Mouse (Mus musculus): Measurements from ENCODE around the gene Med13. TPM values are rescaled to one million over a fixed set of nuclear protein-coding genes. Genes with fewer than 3 reads are reported as not detected.

Gene Med13
- polyA plus RNA-seq, 1 experiment from 2014 or later = 17.4 TPM

DNA sequence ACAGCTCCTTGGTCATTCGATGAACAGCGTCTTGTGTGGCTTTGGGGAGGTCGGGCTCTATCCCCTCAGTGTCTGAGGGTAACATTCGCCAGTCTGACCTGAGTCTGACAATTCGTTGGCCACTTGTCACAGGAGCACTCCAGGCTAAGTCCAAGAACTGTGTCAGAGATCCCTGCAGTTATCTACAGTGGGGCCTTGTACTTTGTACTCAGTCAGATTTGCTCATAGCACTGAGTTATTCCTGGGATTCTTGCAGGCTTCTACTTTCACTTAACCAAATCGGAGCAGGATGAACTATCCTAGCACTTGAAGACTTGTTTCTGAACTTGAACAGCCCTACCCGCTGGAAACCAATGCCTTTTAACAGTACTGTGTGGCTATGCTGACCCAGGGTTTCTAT is 34.3 kb upstream of the Med13 start:
- ATAC-seq (ENCODE audit: low FRiP score) (no peak), DNase-seq (ENCODE audit: low spot score) (no peak)
- Histone ChIP-seq H3K9ac (ENCODE audit: low read depth, low read length) (no peak overlapping the region), H3K4me2 (replicated peaks; ENCODE audit: low read depth, low read length) (no peak overlapping the region), H3K4me3 (ENCODE audit: low read depth, low read length) (no peak overlapping the region), H3K27me3 (ENCODE audit: control insufficient read depth, insufficient read depth, low read length) (no peaks in the 10 kb centered on the region), H3K36me3 (ENCODE audit: control insufficient read depth, insufficient read depth, low read length) (no peaks in the 10 kb centered on the region), H3K27ac (ENCODE audit: low read depth, low read length) (no peak overlapping the region), H3K9me3 (ENCODE audit: control insufficient read depth, low read length) (no peaks in the 10 kb centered on the region), H3K4me1 (replicated peaks; ENCODE audit: control insufficient read depth, insufficient read depth, low read length) (no peaks in the 10 kb centered on the region)
- WGBS = 88% methylated on average over 7 of the region's 7 CpGs

GRCm38 (mm10) chr11:86390308-86390707 is 32.9 kb upstream of the Med13 start:
- Histone ChIP-seq H3K36me3 (ENCODE audit: control insufficient read depth, insufficient read depth, low read length) (no peaks in the 10 kb centered on the region), H3K27ac (ENCODE audit: low read depth, low read length) (no peak overlapping the region), H3K4me1 (replicated peaks; ENCODE audit: control insufficient read depth, insufficient read depth, low read length) (no peaks in the 10 kb centered on the region), H3K9ac (ENCODE audit: low read depth, low read length) (no peak overlapping the region), H3K27me3 (ENCODE audit: control insufficient read depth, insufficient read depth, low read length) (no peaks in the 10 kb centered on the region), H3K9me3 (ENCODE audit: control insufficient read depth, low read length) (no peaks in the 10 kb centered on the region), H3K4me2 (replicated peaks; ENCODE audit: low read depth, low read length) (no peak overlapping the region), H3K4me3 (ENCODE audit: low read depth, low read length) (no peak overlapping the region)
- WGBS = 80% methylated on average over 1 of the region's 1 CpGs
- no peak for ATAC-seq (ENCODE audit: low FRiP score)
- DNase-seq (ENCODE audit: low spot score) = no peak

DNA sequence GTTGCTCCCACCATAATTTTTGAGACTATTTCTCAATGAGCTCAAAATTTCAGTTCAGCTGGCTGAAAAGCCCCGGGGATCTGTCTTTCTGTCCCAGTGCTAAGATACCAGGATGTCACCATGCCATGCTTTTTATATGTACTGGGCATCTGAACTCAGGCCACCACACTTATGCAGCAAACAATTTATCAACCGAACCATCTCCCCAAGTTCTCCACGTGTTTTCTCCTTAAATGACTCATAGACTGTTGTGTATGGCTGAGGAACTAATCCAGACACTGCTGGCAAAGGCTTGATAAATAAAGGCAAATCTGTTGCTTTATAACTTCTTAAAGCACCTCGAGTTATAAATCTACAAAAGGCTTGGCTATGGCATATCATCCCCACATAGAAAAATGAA is 32.1 kb upstream of the Med13 start:
- WGBS = 82% methylated on average over 4 of the region's 4 CpGs
- no peaks in the 10 kb centered on the region for H3K4me1 ChIP-seq (replicated peaks; ENCODE audit: control insufficient read depth, insufficient read depth, low read length)
- H3K4me3 ChIP-seq (ENCODE audit: low read depth, low read length) = no peak overlapping the region
- no peak overlapping the region for H3K27ac ChIP-seq (ENCODE audit: low read depth, low read length)
- no peaks in the 10 kb centered on the region for H3K9me3 ChIP-seq (ENCODE audit: control insufficient read depth, low read length)
- no peak for DNase-seq (ENCODE audit: low spot score)
- no peaks in the 10 kb centered on the region for H3K27me3 ChIP-seq (ENCODE audit: control insufficient read depth, insufficient read depth, low read length)
- no peak for ATAC-seq (ENCODE audit: low FRiP score)
- no peak overlapping the region for H3K9ac ChIP-seq (ENCODE audit: low read depth, low read length)
- H3K4me2 ChIP-seq (replicated peaks; ENCODE audit: low read depth, low read length) = no peak overlapping the region
- H3K36me3 ChIP-seq (ENCODE audit: control insufficient read depth, insufficient read depth, low read length) = no peaks in the 10 kb centered on the region

DNA sequence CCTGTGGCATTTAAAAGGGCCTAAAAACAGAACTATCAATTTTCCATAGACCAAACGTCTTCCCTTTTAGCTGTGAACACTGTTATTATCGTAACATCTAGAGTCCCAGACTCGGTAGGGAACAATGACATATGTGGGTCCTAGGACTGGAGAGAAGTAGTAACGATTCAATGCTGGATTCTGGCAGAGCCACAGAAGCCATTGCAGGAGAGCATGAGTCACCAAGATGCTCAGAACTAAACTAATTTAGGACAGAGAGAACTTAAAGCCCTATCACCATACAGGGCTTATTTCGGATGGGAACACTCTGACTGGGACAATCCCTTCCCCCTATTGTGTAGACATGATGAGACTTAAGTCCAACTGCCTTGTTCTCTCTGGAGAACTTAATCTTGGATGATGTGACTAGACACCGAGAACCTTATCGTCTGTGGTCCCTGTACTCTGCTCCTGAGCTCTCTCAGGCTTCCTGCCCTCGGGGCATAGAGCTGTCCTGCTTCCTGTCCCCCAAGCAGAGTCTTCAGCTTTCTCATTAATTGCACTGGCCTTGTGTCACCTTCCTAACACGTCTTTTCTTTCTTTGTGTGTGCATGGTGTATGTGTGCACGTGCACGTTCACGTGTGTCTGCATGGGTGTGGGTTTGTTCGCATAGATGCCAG is 31.5 kb upstream of the Med13 start:
- no peak overlapping the region for H3K4me3 ChIP-seq (ENCODE audit: low read depth, low read length)

DNA sequence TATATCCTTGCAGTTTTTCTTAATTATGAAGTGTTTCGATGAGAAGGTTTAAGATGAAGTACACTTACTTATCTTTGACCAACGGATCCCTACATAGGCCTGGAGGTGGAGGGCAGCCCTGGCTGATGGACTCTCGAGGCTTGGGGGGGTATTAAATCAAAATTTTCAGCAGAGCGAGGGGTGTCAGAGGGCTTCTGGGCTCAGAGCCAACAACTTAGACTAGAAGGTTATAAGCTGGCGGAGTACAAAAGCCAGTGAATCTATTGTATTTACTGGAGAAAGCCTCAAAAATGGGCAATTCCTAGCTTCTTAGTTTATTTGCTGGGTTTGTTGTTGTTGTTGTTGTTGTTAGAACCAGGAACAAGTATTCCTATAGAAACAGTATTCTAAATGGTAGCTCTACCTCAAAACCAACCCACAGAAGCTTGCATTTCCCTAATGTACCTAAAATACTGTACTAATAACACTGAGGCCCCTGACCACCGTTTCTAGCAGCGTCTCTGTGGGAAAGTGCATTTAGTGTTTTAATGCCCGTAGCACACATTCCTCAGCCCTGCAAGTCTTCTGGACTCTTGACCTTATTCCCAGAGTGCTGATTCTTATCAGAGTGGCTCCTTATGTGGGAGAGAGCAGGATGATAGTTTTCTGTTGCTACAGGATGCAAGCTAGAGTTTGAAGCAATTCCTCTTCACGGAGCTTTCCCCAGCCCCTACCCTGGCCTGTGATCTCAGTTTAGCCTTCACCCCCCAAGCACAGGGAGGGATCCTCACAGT is 29.9 kb upstream of the Med13 start:
- Histone ChIP-seq H3K4me3 (ENCODE audit: low read depth, low read length) (no peak overlapping the region), H3K27me3 (ENCODE audit: control insufficient read depth, insufficient read depth, low read length) (no peaks in the 10 kb centered on the region), H3K9me3 (ENCODE audit: control insufficient read depth, low read length) (no peaks in the 10 kb centered on the region), H3K36me3 (ENCODE audit: control insufficient read depth, insufficient read depth, low read length) (no peaks in the 10 kb centered on the region), H3K27ac (ENCODE audit: low read depth, low read length) (no peak overlapping the region), H3K9ac (ENCODE audit: low read depth, low read length) (no peak overlapping the region), H3K4me1 (replicated peaks; ENCODE audit: control insufficient read depth, insufficient read depth, low read length) (no peaks in the 10 kb centered on the region), H3K4me2 (replicated peaks; ENCODE audit: low read depth, low read length) (no peak overlapping the region)
- WGBS = 68% methylated on average over 9 of the region's 9 CpGs
- ATAC-seq (ENCODE audit: low FRiP score) = no peak
- DNase-seq (ENCODE audit: low spot score) = no peak

More for the DNA sequence above, 31.5 kb upstream of the Med13 start:
- ATAC-seq (ENCODE audit: low FRiP score) (no peak), DNase-seq (ENCODE audit: low spot score) (no peak)
- 84% methylated on average over 13 of the region's 13 CpGs for WGBS
- Histone ChIP-seq H3K9ac (ENCODE audit: low read depth, low read length) (no peak overlapping the region), H3K36me3 (ENCODE audit: control insufficient read depth, insufficient read depth, low read length) (no peaks in the 10 kb centered on the region), H3K27me3 (ENCODE audit: control insufficient read depth, insufficient read depth, low read length) (no peaks in the 10 kb centered on the region), H3K4me1 (replicated peaks; ENCODE audit: control insufficient read depth, insufficient read depth, low read length) (no peaks in the 10 kb centered on the region), H3K4me2 (replicated peaks; ENCODE audit: low read depth, low read length) (no peak overlapping the region), H3K9me3 (ENCODE audit: control insufficient read depth, low read length) (no peaks in the 10 kb centered on the region), H3K27ac (ENCODE audit: low read depth, low read length) (no peak overlapping the region)

GRCm38 (mm10) chr11:86386576-86386975 is 29.2 kb upstream of the Med13 start:
- 78% methylated on average over 10 of the region's 10 CpGs for WGBS
- no peak for DNase-seq (ENCODE audit: low spot score)
- no peak overlapping the region for H3K4me2 ChIP-seq (replicated peaks; ENCODE audit: low read depth, low read length)
- H3K27me3 ChIP-seq (ENCODE audit: control insufficient read depth, insufficient read depth, low read length) = no peaks in the 10 kb centered on the region
- no peaks in the 10 kb centered on the region for H3K4me1 ChIP-seq (replicated peaks; ENCODE audit: control insufficient read depth, insufficient read depth, low read length)
- no peaks in the 10 kb centered on the region for H3K36me3 ChIP-seq (ENCODE audit: control insufficient read depth, insufficient read depth, low read length)
- H3K4me3 ChIP-seq (ENCODE audit: low read depth, low read length) = no peak overlapping the region
- H3K9ac ChIP-seq (ENCODE audit: low read depth, low read length) = no peak overlapping the region
- H3K27ac ChIP-seq (ENCODE audit: low read depth, low read length) = no peak overlapping the region
- no peaks in the 10 kb centered on the region for H3K9me3 ChIP-seq (ENCODE audit: control insufficient read depth, low read length)
- ATAC-seq (ENCODE audit: low FRiP score) = no peak

GRCm38 (mm10) chr11:86385710-86386282 is 28.4 kb upstream of the Med13 start:
- Histone ChIP-seq H3K27me3 (ENCODE audit: control insufficient read depth, insufficient read depth, low read length) (no peaks in the 10 kb centered on the region), H3K27ac (ENCODE audit: low read depth, low read length) (no peak overlapping the region), H3K9me3 (ENCODE audit: control insufficient read depth, low read length) (no peaks in the 10 kb centered on the region), H3K4me3 (ENCODE audit: low read depth, low read length) (no peak overlapping the region), H3K36me3 (ENCODE audit: control insufficient read depth, insufficient read depth, low read length) (no peaks in the 10 kb centered on the region), H3K9ac (ENCODE audit: low read depth, low read length) (no peak overlapping the region), H3K4me2 (replicated peaks; ENCODE audit: low read depth, low read length) (no peak overlapping the region), H3K4me1 (replicated peaks; ENCODE audit: control insufficient read depth, insufficient read depth, low read length) (no peaks in the 10 kb centered on the region)
- no peak for ATAC-seq (ENCODE audit: low FRiP score)
- 83% methylated on average over 11 of the region's 11 CpGs for WGBS
- no peak for DNase-seq (ENCODE audit: low spot score)

DNA sequence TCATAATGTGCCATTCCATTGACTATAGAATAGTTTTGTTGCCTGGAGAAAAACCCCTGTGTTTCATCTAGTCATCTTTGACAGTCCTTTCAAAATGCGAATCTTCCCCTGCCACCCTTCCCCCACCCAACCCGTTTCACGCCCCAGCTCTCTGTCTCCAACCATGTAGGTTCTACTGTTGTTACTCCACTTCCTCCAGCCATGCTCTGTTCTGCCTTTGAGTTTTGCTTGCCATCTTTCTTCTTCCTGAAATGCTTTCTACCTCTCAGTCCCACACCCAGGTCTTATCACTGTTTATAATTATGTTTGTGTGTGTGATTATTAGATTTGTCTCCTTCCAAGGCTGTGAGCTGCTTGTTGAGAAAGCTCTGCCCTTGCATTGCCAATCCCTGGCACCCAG is 26.7 kb upstream of the Med13 start:
- no peak for ATAC-seq (ENCODE audit: low FRiP score)
- Histone ChIP-seq H3K4me1 (replicated peaks; ENCODE audit: control insufficient read depth, insufficient read depth, low read length) (no peaks in the 10 kb centered on the region), H3K36me3 (ENCODE audit: control insufficient read depth, insufficient read depth, low read length) (no peaks in the 10 kb centered on the region), H3K9me3 (ENCODE audit: control insufficient read depth, low read length) (no peaks in the 10 kb centered on the region), H3K4me3 (ENCODE audit: low read depth, low read length) (no peak overlapping the region), H3K27me3 (ENCODE audit: control insufficient read depth, insufficient read depth, low read length) (no peaks in the 10 kb centered on the region), H3K9ac (ENCODE audit: low read depth, low read length) (no peak overlapping the region), H3K4me2 (replicated peaks; ENCODE audit: low read depth, low read length) (no peak overlapping the region), H3K27ac (ENCODE audit: low read depth, low read length) (no peak overlapping the region)
- 91% methylated on average over 3 of the region's 3 CpGs for WGBS
- no peak for DNase-seq (ENCODE audit: low spot score)

All from hindbrain, embryonic 11.5 days (tissue).